Mouse (Mus musculus) telencephalon, adult 2 months (tissue): ENCODE data around the gene Rtl5.

Experiments used
- DNase-seq: peaks from one replicate; pipeline ENCODE4 v3.0.0-alpha.2; 2011; ENCODE audit warnings: low read depth, low spot score

Gene Rtl5

DNA sequence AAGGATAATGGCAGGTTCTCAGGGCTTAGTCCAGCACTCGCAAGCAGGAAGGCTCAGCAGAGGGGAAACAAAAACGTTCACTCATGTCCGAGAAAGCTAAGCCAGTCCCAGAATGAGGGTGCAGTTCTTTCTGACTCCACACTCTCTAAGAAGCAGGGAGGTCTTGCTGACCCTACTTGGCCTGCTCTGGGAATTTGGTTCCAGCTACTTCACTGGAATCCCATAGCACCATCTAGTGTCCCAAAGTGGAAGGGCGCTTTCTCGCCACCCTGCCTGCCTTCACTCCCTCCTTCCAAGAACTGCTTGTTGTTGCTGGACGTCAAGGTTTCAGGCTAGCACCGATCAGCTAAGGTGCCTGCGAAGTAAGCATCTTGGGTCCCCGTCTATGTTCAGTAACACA is 5.0 kb downstream of the Rtl5 start:
- DNase-seq: no peak

DNA sequence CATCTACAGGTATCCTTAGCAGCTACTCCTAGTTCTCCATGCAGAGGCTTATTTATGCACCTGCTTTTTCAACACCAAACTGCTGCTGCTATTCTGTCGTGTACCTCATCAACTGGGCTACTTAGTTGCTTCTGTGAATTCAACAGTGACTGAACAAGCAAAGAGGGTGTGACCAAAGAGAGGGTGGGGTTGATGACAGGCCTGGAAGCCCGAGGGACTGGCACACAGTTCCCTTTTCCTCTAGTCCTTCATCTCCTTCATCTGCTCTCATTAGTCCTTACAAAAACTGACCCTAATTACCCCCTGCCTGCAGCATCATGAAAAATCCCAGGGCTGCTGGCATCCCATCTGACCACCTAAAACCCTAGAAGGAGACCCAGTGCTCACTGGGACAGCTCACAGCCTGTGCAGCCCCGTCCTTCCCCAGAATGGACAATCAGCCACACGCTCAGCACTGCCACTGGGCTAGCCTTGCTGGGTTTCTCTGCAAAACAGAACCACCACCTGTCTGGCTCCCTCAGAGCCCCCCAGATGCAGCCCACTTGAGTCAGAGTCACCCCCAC is 5.8 kb downstream of the Rtl5 start:
- DNase-seq: no peak

- DNase-seq: no peak
Measured at GRCm38 (mm10) chrX:102064062-102064461, 7.0 kb downstream of the Rtl5 start.

DNA sequence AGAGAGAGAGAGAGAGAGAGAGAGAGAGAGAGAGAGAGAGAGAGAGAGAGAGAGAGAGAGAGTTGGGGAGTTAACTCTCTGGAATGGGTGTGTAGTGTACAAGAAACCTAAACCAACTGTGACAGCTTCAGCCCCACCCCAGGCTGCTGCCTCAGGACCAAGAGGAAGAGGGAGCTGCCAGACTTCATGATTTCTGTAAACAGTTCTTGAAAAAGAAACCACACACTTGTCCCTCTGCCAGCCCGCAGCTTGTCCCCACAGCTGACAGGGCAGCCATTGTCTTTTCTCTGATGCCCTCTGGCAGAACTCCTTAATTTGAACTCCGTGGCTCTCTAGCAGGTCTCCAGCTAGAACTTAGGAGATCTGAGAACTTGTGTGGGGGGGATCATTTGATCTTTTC is 10.2 kb downstream of the Rtl5 start:
- DNase-seq: no peak

- no peak for DNase-seq
Measured at GRCm38 (mm10) chrX:102060243-102060642, 10.9 kb downstream of the Rtl5 start.

DNA sequence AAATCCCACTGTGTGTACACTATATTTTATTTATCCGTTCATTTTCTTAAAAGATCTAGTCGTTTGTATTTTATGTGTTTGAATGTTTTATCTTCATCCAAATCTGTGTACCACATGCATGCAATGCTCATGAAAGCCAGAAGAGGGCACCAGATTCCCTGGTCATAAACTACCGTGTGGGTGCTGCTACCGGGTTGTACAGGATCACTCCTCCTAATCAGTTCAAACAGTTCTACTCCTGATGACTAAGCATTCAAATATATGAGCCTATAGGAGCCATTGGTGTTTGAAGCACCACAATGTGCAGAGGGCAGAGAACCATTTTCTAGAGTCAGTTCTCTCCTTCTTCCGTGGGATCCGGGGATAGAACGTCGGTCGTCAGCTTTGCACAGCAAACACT is 11.7 kb downstream of the Rtl5 start:
- DNase-seq: no peak

DNA sequence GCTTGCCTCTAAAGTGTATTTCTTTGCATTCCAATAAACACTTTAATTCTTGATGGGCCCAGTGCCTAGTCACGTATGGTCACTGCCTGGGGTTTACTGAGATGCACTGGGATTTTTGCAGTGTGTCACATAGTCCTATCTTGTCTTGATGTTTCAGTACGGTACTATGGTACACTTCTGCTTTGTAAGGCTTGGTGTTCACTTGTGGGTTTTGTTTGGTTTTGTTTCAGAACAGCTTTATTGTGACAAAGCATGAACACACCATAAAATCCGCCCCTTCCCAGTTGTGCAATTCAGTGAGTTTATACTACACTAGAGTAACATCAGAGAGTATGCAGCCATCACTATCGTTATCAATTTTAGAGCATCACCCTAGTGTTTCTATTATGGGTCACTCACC is 17.1 kb downstream of the Rtl5 start:
- no peak for DNase-seq

- DNase-seq: no peak
Measured at GRCm38 (mm10) chrX:102053371-102053770, 17.7 kb downstream of the Rtl5 start.

DNA sequence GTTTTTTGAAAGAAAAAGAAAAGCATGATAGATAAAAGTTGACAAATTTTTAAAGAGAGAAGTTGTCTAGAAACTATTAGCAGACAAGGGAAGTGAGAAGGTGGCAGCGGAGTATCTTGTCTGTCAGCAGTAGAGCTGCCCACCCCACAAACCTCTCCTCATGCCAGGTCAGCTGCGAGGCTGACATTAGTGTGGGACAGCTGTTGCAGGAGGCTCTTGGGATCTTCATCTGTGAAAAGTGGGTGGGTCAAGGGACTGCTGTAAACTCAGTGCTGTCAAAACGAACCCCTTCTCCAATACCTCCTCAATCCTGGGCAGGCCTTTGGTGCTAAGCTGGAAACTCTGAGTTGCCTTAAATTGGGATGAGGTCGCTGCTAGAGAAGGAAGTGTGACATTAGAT is 19.9 kb downstream of the Rtl5 start:
- DNase-seq: no peak

DNA sequence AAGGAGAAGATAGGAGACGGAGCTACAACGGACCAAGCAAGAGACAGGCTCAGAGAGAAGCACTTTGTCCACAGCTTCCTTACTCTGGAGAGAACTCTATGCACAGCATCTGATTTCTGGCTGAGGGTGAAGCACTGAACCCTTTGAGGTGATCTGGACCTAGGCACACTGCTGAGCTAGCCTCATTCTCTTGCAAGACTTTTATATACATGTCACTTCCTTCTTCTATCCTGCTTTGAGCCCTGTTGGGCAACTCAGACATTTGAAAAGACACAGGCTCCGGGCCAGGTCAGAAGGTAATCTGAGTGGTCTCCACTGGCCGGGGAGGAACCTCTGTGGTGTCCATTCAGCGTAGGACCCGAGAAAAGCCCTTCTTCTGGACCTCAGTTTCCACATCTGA is 20.6 kb downstream of the Rtl5 start:
- DNase-seq: no peak

- DNase-seq: no peak
Measured at GRCm38 (mm10) chrX:102042386-102042785, 28.7 kb downstream of the Rtl5 start.

- no peak for DNase-seq
Measured at GRCm38 (mm10) chrX:102041562-102041961, 29.5 kb downstream of the Rtl5 start.

- no peak for DNase-seq
Measured at GRCm38 (mm10) chrX:102037506-102037905, 33.6 kb downstream of the Rtl5 start.

DNA sequence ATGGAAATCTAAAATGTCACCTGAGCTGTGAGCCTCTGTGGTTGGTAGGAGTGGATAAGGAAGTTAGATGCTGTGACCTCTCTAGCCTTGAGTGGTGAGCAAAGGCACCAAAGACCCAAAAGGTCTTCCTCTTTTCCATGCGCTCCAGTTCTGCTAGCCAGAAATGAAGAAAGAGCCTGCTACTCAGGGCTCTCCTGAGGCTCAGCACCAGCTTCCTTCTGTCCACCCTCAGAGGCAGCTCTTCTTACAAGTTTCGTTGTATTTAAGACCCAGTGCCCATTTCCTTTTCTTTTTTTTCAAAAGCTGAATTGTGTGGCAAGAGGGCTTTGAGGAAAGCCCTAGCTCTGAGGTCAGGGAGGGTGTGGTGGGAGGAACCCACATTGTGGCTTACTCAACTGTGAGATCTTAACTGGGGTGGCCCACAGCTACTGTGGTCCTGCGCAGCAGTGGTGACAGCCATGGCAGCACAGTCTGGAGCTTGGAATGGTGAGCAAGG is 34.2 kb downstream of the Rtl5 start:
- DNase-seq: no peak

DNA sequence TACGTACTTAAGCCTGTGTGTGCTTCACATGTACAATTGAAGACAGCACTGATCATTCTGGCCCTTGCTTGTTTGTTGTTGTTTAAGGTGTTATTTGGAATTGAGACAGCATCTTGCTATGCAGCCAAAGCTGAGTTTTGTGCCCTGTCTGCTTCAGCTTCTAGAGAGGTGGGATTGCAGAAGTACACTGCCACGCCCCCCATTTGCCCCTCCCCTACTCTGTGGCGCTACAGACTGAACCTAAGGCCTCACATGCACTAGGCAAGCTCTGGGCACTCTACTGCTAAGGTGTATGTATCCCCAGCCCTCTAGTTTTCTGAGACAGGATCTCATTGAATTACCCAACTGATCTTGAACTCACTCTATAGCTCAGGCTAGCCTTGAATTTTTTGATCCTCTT is 35.4 kb downstream of the Rtl5 start:
- DNase-seq: no peak

- no peak for DNase-seq
Measured at GRCm38 (mm10) chrX:102033566-102033965, 37.5 kb downstream of the Rtl5 start.

GRCm38 (mm10) chrX:102032431-102032830 is 38.7 kb downstream of the Rtl5 start:
- no peak for DNase-seq

- no peak for DNase-seq
Measured at GRCm38 (mm10) chrX:102031851-102032250, 39.3 kb downstream of the Rtl5 start.

DNA sequence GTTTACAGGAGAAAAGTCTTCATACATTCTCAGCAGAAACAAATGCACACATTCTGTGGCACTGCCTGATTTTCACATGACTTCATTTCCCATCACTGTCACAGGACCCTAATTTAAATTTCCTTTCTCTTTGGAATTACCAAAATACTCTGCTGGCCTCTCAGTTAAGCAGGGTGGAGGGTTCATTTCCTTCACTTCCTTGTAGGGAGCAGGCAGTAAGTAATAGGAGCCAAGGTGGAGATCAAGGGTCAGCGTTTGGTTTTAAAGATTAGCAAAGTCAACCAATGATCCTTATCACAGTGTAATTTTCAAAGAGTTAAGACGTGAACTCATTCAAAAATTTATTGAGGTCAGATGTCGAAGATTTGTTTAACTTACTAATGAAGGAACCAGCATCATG is 46.1 kb downstream of the Rtl5 start:
- DNase-seq: no peak

DNA sequence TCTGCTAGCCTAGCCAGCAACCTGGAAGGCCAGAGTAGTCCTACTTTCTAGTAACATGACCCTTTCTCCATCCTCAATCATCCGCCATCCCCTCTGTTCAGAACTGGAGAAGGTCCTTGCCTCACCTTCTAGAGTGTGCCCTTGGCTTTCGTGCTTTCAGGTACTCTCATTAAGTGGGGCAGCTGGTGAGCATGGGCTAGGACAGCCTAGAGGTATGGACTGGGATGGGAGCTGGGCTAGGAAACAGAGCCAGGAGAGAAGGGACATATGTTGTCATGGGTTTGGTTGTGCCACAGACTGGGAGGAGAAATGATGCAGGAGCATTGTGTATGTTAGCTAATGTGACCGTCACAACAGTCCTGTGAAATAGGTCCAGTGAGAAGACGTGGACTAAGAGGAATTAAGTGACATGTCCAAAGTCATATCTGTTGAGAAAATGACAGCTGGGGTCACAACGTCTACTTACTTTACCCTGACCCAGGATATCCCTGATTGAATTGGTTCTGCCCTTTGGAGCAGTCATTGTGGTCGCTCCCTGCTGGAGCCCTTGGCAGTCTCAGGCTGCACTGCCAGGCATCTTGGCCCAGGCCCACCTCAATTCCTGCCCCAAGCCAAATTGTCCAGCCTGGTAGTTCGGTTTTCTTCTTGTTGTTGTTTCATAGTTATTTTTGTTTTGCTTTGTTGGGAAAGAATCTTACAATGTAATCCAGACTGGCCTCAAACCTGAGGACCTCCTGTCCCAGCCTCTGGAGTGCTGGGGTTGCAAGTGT is 51.4 kb downstream of the Rtl5 start:
- no peak for DNase-seq

DNA sequence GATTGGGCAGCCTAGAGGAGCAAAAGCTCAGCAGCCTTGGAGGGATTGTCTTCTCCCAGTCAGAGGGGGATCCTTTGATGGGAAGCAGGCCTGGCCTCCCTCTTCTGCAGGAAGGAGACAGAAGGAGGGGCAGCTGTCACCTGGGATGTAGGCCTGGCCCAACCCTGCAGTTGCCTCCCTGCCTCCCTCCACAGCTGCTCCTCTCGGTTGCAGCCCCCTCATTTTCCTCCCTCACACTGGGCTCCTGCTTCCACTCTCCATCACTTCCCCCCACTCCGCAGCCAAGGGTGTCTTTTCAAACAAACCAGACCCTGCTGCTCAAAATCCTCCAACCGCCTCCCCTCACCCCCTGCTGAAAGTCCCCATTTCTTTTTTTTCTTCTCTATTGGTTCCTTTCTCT is 52.2 kb downstream of the Rtl5 start:
- peak; percentile 53 for DNase-seq

DNA sequence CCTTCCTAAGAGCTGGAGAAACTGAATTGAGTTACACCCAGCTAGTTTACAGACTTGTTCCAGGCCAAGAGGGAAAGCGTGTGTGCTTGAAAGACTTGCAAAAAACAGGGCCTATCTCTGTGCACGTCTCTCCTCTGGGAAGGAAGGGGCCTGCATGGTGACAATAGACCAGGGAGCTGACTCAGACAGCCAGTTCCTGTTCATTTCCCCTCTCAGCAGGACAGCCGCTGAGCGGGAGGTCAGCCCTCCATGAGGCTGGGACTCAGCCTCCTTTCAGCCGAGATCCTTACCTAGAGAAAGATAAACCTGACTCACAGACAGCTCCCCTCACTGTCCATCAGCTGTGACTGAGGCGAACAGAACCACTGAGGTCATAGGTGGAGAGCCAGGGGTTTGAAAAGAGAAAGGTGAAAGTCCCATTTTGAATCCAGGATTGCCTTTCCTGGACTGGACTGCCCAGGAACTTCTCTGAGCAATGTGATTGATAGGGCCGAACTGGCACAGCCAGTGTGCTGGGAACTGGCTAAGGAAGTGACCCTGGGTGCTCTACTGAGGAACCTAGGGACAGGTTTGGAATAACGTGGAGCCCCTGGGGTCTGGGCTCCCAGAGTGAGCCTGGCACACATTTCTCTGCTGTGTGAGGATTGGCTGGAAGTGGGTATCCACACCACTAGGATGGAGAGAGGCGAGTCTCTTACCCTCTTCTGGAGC is 53.7 kb downstream of the Rtl5 start:
- no peak for DNase-seq
